ENCODE assay signal across 8 mouse cellular contexts in genomic region chr9:65101686-65102376, GRCm38 (mm10). TPM values are rescaled to one million over a fixed set of nuclear protein-coding genes. Genes with fewer than 3 reads are reported as not detected.
DNase-seq lines count a peak whose midpoint lies in the region; ATAC-seq and TF ChIP-seq lines count a peak whose summit lies in the region.

No protein-coding gene starts in this region.

- TF ChIP-seq EP300 in heart, adult 2 months (IDR thresholded peaks at IDR 0.05; ENCODE audit: insufficient read depth, low read depth, low read length) = no peak

- intact Hi-C loops in heart, adult 2 months (cut with DNase I) = no loop called here

- TF ChIP-seq POLR2A in heart, adult 2 months (IDR thresholded peaks at IDR 0.05; ENCODE audit: insufficient read depth, low read depth, low read length) = no peak

- H3K79me2 ChIP-seq in heart, adult 2 months (replicated peaks; ENCODE audit: control insufficient read depth, insufficient read depth, low read length) = no peaks in the 10 kb centered on the region

- peak; percentile 78 to 90 for DNase-seq in adrenal gland, adult (ENCODE audit: inconsistent age in 2 of 2, low spot score in 1 of 2)
- DNase-seq in embryonic facial prominence, embryonic 10.5 days (ENCODE audit: low spot score) = peak; percentile 75
- peak; percentile 26 to 51 for DNase-seq in heart, adult 2 months
- peak; percentile 45 to 48 for DNase-seq in layer of hippocampus, postnatal 14 days (ENCODE audit: low spot score in 2 of 2)
- peak; percentile 22 for DNase-seq in lung, postnatal 14 days
- DNase-seq in right cerebral cortex, postnatal 14 days = peak; percentile 48

- under 1% methylated on average over 39 of the region's 39 CpGs for WGBS in embryonic facial prominence, embryonic 10.5 days
- WGBS in heart, adult 2 months = under 1% methylated on average over 39 of the region's 39 CpGs

- peaks cover 67% of the 10 kb centered on the region for H3K4me1 ChIP-seq in E14TG2a.4 (replicated peaks; ENCODE audit: low read depth, low read length)
- H3K4me1 ChIP-seq in embryonic facial prominence, embryonic 10.5 days = peaks cover 49% of the 10 kb centered on the region
- no peaks in the 10 kb centered on the region for H3K4me1 ChIP-seq in heart, adult 2 months (ENCODE audit: control insufficient read depth, insufficient read depth, low read length)

- TF ChIP-seq CTCF in E14TG2a.4 (conservative IDR thresholded peaks at IDR 0.05; ENCODE audit: low read length) = no peak
- TF ChIP-seq CTCF in heart, adult 2 months (IDR thresholded peaks at IDR 0.05) = no peak

- H3K9me3 ChIP-seq in E14TG2a.4 (ENCODE audit: low read length) = no peaks in the 10 kb centered on the region; the same call in 1 of the 2 replicates
- H3K9me3 ChIP-seq in embryonic facial prominence, embryonic 10.5 days = peaks cover 3% of the 10 kb centered on the region; the same call in 1 of the 2 replicates

- peaks cover 64% of the 10 kb centered on the region for H3K27me3 ChIP-seq in E14TG2a.4 (ENCODE audit: insufficient read depth, low read length)
- H3K27me3 ChIP-seq in embryonic facial prominence, embryonic 10.5 days (replicated peaks; ENCODE audit: low read depth, poor library complexity, severe bottlenecking) = peaks cover 17% of the 10 kb centered on the region
- no peaks in the 10 kb centered on the region; the same call in 1 of the 2 replicates for H3K27me3 ChIP-seq in heart, adult 2 months (ENCODE audit: control insufficient read depth, insufficient read depth, low read length)

- peak overlapping the region; percentile 91 for H3K27ac ChIP-seq in embryonic facial prominence, embryonic 10.5 days (replicated peaks)
- H3K27ac ChIP-seq in heart, adult 2 months = peak overlapping the region; percentile 31; the same call in 1 of the 2 replicates

- H3K36me3 ChIP-seq in E14TG2a.4 (ENCODE audit: insufficient read depth, low read length) = no peaks in the 10 kb centered on the region
- no peaks in the 10 kb centered on the region; the same call in 1 of the 2 replicates for H3K36me3 ChIP-seq in embryonic facial prominence, embryonic 10.5 days (replicated peaks)
- no peaks in the 10 kb centered on the region for H3K36me3 ChIP-seq in heart, adult 2 months (ENCODE audit: control insufficient read depth, insufficient read depth, low read length)

- ATAC-seq in inflammation-experienced regulatory T-cells, adult 6 months = no peak

- H3K9ac ChIP-seq in heart, adult 2 months (ENCODE audit: low read depth, low read length) = peak overlapping the region; percentile 73

- H3K4me3 ChIP-seq in E14TG2a.4 (replicated peaks; ENCODE audit: low read length) = peak overlapping the region; percentile 85
- peak overlapping the region; percentile 90 for H3K4me3 ChIP-seq in embryonic facial prominence, embryonic 10.5 days
- peak overlapping the region; percentile 54 for H3K4me3 ChIP-seq in heart, adult 2 months

RNA-seq across cellular contexts. Expression of gene Igdcc4, which starts 0.5 kb away (rescaled TPM):
- 9.7 and 11.5 TPM in 2 replicates for polyA plus RNA-seq in embryonic facial prominence, embryonic 10.5 days (2016; fragmentation: Nextera tagmentation; extraction: Ambion mirVana)
- 10 to 100 TPM; 10.2 to 12.4 TPM for total RNA-seq in heart, adult 2 months (2021)
- polyA plus RNA-seq in heart, adult 2 months (2012; rRNA removed) = 7.3 and 12.0 TPM in 2 replicates
- total RNA-seq in layer of hippocampus, postnatal 14 days (2021) = 10 to 100 TPM; 26.1 to 30.4 TPM
- polyA plus RNA-seq in inflammation-experienced regulatory T-cells, adult 6 months (2017; shearing (Covaris generic)) = under 1 TPM in 2 of 3 experiments, not detected in 1; 0.24 to 0.28 TPM

RNA-seq across cellular contexts. Expression of gene Igdcc3, which starts 39.2 kb away (rescaled TPM):
- polyA plus RNA-seq in embryonic facial prominence, embryonic 10.5 days (2016; fragmentation: Nextera tagmentation; extraction: Ambion mirVana) = 167 and 281 TPM in 2 replicates
- under 1 TPM; 0.07 to 0.10 TPM for total RNA-seq in heart, adult 2 months (2021)
- 0.12 and 0.16 TPM in 2 replicates for polyA plus RNA-seq in heart, adult 2 months (2012; rRNA removed)
- total RNA-seq in layer of hippocampus, postnatal 14 days (2021) = 1 to 10 TPM; 5.3 to 6.1 TPM
- polyA plus RNA-seq in inflammation-experienced regulatory T-cells, adult 6 months (2017; shearing (Covaris generic)) = not detected

Comparison
In these comparisons a context has a peak if more than half of its experiments do, and no peak if none do; other contexts are left out.
1. DNase-seq: peak in every context shown above with its lines; median percentile 84 in adrenal gland, adult; 75 in embryonic facial prominence, embryonic 10.5 days; 48 in right cerebral cortex, postnatal 14 days; 46 in layer of hippocampus, postnatal 14 days; 38 in heart, adult 2 months; 22 in lung, postnatal 14 days.
2. RNA of gene Igdcc3, which starts 39.2 kb away (polyA plus RNA-seq): 167 to 281 TPM in embryonic facial prominence, embryonic 10.5 days; 0.12 to 0.16 TPM in heart, adult 2 months and not detected in inflammation-experienced regulatory T-cells, adult 6 months; every median in the first group is over 100 times any median in the second.
3. Peak in every context shown above with its lines, with median percentiles within 50 percentile points of each other: H3K4me3 ChIP-seq.